Mouse (Mus musculus): ENCODE data around the gene Gm47289.

The Gm47289 gene

GRCm38 (mm10) chr9:119156278-119157201 lies 2.4 kb upstream of the Gm47289 start, which contains the start of gene Acaa1b:
TSS of gene Acaa1b (minus strand) at chr9:119157093.
- DNase-seq (ENCODE audit: low read depth, low spot score): peak; percentile 28

- DNase-seq (ENCODE audit: low read depth, low spot score): no peak
Observed at GRCm38 (mm10) chr9:119160689-119161088, 1.7 kb downstream of the Gm47289 start.

GRCm38 (mm10) chr9:119164743-119165142 lies 5.8 kb downstream of the Gm47289 start:
- no peak for DNase-seq (ENCODE audit: low read depth, low spot score)

GRCm38 (mm10) chr9:119165548-119165947 lies 6.6 kb downstream of the Gm47289 start:
- DNase-seq (ENCODE audit: low read depth, low spot score): no peak

DNA sequence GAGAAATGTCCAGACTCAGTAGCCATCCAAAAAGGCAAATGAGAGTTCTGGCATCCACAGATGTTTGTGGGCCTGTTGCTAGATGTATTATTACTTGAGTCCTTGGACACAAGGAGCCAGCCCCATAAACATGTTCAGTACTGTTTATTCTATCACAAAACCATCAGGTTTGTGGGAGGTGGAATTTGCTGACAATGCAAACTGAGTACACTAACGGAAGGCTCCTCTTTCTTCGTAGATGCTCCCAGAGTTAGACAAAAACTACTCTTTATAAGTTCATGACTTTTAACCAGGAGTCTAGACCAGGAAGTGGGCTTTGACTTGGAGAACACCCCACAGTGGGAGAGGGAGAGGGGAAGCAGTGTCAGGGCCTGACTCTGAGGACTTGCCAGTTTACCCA lies 8.6 kb downstream of the Gm47289 start:
- no peak for DNase-seq (ENCODE audit: low read depth, low spot score)

GRCm38 (mm10) chr9:119179292-119179691 lies 20.3 kb downstream of the Gm47289 start:
- no peak for DNase-seq (ENCODE audit: low read depth, low spot score)

DNA sequence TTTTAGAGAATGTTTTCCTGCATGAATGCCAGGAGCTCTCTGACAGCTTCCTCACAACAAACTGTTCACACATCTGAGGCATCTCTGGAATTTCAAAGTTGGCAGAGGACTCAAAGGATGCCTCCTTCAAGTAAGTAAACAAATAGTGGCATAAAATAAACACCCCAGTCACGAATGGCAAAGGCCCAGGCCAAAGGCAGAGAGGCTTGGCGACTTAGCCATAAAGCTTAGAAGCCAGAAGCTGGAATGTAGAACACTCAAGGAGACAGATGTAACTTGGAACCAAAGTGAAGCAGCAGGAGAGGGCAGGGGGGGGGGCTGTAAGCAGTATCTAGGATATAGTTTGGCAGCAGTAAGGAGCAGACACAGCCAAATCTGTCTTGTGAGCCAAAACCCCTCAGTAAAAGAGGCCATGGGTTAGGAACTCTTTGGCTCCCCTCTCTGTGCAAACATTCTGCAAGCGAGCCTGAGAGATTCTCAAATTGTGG lies 22.3 kb downstream of the Gm47289 start:
- no peak for DNase-seq (ENCODE audit: low read depth, low spot score)

DNA sequence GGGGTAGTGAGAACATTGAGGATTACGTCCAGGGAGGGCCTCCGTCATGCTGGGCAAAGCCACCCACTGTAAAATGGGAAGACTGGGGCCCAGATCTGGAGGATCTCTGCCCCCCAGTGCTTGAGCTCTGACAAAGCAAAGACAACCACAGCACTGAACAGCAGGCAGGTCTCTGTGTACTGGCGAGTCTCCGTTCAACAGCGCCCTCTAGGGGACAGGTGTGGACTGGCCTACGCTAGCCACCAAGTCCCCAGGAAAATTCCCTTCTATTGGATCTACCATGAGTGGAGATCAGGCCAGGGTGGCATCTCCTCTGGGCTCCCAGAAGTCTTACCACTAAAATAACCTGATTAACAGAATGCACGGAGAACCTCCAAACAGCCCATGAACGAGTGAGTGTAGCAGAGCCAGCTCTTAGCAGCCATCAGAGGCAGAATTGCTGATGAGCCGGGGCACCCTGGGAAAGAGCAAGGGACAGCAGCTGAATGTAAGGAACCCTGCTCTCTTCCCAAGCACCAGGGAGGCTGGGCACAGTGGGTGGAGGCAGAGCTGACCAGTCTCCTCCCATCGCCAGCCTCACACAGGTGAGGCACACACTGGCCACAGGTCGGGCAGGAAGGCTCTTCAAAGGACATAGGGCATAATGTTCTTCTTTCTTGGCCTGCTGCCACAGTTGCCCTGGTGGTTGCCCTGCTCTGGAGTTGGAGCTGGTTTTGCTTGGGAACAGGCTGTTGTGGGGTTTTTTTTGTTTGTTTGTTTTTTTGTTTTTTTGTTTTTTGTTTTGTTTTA lies 33.4 kb downstream of the Gm47289 start:
- no peak for DNase-seq (ENCODE audit: low read depth, low spot score)

DNA sequence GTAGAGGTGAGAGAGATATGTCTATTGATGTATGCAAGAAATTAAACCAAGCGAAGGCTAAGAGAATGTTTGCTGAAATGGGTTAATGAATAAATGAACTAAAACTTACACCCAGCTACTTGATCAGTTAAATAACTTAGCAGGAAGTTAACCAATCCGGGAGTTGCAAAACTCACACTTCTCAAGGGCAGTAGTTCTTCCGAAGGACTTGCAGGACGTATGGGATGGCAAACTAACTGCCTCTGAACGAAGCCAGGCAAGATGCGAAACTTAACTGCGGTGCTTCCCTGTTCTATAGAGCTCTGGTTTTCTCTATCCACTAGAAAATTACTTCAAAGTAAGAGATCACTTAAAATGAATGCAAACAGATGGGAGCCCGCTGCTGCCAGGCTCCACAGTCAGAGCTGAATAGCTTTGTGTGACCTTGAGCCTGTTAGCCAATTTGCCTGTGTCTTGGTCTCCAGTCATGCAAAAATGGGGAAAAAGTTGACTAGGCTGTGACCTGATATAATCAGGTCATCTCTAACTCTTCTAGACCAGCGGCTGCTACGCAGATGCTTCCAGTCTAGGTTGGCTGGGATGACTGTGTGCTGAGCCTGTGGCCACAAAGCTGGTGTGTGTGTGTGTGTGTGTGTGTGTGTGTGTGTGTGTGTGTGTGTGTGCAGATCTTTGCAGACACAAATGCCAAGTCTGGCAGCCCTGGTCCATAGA lies 40.3 kb downstream of the Gm47289 start:
- DNase-seq (ENCODE audit: low read depth, low spot score): no peak

DNA sequence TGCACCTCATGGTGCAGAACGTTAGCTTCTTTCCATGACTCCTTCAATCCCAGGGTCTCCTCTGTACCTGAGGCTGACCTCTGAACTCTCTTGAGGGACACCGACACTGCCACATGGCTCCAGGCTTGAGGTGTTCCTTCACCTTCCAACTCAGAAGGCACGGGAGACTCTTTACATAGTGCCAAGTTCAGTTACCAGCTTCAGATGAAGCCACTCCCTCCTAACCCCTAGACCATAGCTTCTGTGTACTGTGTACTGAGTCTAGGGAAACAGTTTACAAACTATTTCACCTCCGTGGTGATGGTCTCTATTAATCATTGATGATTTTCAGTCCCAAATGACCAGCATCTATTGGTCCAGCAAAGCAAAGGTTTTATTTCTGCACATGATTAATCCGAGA lies 42.7 kb downstream of the Gm47289 start:
- DNase-seq (ENCODE audit: low read depth, low spot score): no peak

- no peak for DNase-seq (ENCODE audit: low read depth, low spot score)
Observed at GRCm38 (mm10) chr9:119203617-119204016, 44.7 kb downstream of the Gm47289 start.

DNA sequence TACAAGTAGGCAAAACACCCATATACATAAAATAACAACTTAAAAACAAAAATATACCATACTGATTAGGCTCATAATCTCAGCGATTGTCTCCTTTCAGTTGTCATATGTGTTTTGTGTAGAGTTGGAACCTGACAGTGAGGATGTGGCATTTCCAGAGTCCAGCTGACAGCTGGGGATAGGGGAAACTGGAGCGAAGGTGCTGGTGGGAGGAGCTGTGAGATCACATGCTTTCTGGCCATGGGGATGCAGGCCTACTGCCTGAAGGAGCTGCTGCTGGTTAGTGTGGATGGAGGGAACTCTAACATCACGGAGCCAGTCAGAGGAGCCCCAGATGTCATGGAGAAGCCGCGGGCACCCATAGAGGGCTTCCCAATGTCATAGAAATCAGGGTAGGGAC lies 46.8 kb downstream of the Gm47289 start:
- DNase-seq (ENCODE audit: low read depth, low spot score): no peak

GRCm38 (mm10) chr9:119206666-119207065 lies 47.7 kb downstream of the Gm47289 start:
- no peak for DNase-seq (ENCODE audit: low read depth, low spot score)

- no peak for DNase-seq (ENCODE audit: low read depth, low spot score)
Observed at GRCm38 (mm10) chr9:119207113-119207512, 48.2 kb downstream of the Gm47289 start.

DNA sequence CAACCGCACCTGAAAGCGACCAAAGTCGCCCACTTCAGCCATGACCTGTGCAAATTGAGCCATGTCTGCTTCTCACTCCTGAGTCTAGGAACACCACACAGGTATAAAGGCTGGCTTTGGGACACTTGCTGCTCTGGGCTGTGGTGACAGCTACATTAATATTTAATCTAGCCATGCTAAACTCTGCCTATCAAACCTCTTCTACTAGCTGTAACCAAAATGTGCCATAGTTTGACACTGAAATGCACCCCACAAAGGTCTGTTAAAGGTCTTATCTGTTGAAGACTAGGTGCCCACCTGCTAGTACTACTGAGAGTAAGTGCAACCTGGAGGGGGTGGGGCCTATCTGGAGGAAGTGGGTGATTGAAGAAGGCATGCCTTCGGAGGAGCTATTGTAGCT lies 50.0 kb downstream of the Gm47289 start, which contains the start of gene Slc22a13:
Slc22a13 (minus strand) TSS at position 101 of the 400 bp plus-strand sequence.
- no peak for DNase-seq (ENCODE audit: low read depth, low spot score)

Measured in telencephalon, adult 2 months (tissue).